Mouse (Mus musculus) E14TG2a.4 (cell line): Measurements from ENCODE around the gene Gnaq.

Experiments
- CTCF ChIP-seq: conservative IDR thresholded peaks from 2 replicates; pipeline ENCODE4 v1.5.1; 2014; ENCODE audit warnings: low read length
- POU5F1 ChIP-seq: IDR thresholded peaks from 2 replicates; pipeline ENCODE4 v1.6.1; 2014; ENCODE audit warnings: low read length, borderline replicate concordance

GRCm38 (mm10) chr19:16339954-16340586, 207.4 kb downstream of the Gnaq start:
- TF ChIP-seq CTCF (no peak), POU5F1 (no peak)
